Mouse (Mus musculus) neutrophil, adult 65 days (primary cell): ENCODE measurements around the gene Tbcb. TPM values are rescaled to one million over a fixed set of nuclear protein-coding genes. Genes with fewer than 3 reads are reported as not detected.

Experiments used
- total RNA-seq: library from RNA; stranded (reverse); gene quantifications from 2 replicates; pipeline ENCODE4 v1.2.4, GENCODE M21; 2023

The Tbcb gene
- 35.3 and 41.6 TPM in 2 replicates for total RNA-seq

DNA sequence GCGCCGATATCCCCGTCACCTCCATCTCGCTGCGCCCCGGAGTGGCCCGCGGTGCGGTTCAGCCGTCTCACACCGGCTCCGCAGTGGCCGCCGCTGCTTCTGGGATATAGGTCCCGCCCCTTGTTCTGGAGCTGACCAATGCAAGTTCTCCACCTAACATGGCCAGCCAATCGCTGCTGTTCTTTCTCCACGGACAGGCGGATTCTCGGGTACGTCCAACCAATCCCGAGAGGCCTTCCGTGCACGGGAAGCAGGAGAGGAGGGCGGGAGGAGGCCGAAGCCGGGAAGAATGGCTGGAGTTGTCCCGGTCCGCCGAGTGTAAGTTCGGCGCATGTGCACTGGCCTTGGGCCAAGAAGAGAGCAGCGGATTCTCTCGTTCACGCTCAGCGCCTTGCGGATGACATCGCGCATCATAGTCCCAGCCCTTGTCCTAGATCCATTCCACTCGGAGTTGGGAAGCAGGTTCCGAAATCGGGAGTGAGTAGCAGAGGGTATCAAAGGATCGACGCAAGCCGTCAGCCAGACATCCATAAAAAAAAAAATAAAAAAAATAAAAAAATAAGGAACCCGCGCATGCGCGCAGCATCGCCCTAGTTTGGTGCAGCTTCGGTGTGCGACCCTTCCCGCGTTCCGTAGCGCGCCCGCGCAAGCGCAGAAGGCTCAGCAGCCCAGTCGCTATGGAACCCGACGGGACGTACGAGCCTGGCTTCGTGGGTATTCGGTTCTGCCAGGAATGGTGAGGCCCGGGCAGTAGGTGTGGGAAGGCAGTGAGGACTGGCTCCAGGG lies at the start of gene Tbcb, which contains the start of gene Polr2i:
TSS of gene Tbcb (minus strand) at position 604 of the 786 bp plus-strand sequence.
TSS of gene Polr2i (plus strand) at position 280 of the 786 bp plus-strand sequence.

DNA sequence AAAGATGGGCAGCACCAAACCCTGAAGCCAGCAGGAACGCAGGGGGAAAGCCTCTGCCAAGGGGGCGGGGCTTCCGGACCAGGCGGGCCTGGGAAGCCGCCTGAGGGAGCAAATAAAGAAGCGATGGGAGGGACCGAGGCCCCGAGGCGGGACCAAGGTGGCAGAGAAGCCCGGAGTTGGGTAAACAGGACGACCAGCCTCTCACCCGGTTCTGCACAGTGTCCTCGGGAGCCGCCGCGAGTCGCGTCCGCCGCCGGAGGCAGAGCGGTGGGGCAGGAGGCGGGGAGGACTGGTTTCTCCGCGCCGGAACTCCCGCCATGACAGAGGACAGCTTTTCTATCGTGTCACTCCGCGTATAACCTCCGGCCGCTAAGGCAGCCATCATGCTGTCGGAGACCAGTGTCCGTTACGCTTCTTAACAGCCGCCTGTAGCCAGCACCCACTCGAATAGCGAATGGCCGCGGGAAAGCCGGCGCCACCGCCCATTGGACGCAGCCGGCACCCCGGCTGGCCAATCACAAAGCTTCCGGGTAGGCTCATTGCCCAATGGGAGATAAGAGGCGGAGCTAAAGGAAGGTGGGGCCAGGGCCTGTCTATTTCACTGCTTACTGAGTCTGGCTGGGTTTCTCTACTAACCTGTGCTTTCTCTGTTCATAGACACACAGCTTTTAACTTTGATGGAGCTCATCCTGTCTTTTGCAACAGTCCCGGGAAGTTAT lies 48.0 kb upstream of the Tbcb start, which contains the start of the genes Thap8 and Wdr62:
TSS of gene Thap8 (plus strand) at position 144 of the 719 bp plus-strand sequence.
TSS of gene Wdr62 (minus strand) at position 469 of the 719 bp plus-strand sequence.

GRCm38 (mm10) chr7:30235625-30236024 lies 3.6 kb upstream of the Tbcb start, which contains the start of gene Ovol3:
Ovol3 (minus strand) TSS chr7:30235725.

DNA sequence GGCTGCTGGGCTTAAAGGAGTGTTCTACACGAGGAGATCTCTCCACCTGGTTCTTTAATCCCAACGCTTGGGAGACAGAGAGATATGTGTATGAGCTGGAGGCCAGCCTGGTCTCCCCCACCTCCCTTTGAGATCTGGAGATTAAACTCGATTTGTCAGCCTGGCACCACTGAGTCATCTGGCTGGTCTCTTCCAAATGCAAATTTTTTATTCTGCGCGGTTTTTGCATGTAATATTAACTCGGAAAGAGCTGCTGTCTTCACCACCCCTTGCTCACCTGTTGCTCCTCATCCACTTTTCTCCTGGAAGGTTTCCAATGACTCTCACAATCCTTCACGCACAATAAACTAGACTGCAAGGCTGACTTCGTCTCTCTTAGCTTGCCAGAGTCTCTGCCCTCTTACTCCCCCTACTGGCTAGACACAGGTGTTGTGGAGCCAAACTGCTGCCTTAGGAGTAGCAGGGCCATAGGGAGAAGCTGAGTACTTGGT lies 33.5 kb downstream of the Tbcb start, which contains the start of gene Capns1:
TSS of gene Capns1 (minus strand) at position 331 of the 491 bp plus-strand sequence.

GRCm38 (mm10) chr7:30183879-30184289 lies 48.2 kb downstream of the Tbcb start, which contains the start of gene Cox7a1:
Cox7a1 (plus strand) TSS chr7:30184144.

Other genes starting within 250 kb of the Tbcb start
- gene Zfp568, start 248.3 kb downstream of the Tbcb start, total RNA-seq = 14.7 and 22.5 TPM in 2 replicates
- 0.22 and 0.25 TPM in 2 replicates for gene Zfp14, start 180.9 kb downstream of the Tbcb start, total RNA-seq
- gene Zfp82, start 159.4 kb downstream of the Tbcb start, total RNA-seq = 0.14 TPM in 1 of 2 replicates, not detected in the other
- gene Gm26920, start 141.9 kb downstream of the Tbcb start, total RNA-seq = not detected in 2 replicates
- gene Zfp566, start 141.7 kb downstream of the Tbcb start, total RNA-seq = 0.28 and 0.52 TPM in 2 replicates
- gene Zfp260, start 137.5 kb downstream of the Tbcb start, total RNA-seq = 3.6 and 4.7 TPM in 2 replicates
- gene Zfp382, start 110.3 kb downstream of the Tbcb start, total RNA-seq = 8.6 and 15.5 TPM in 2 replicates
- 12.9 and 13.6 TPM in 2 replicates for gene Zfp146, start 62.5 kb downstream of the Tbcb start, total RNA-seq
- gene Cox7a1, start 48.1 kb downstream of the Tbcb start, total RNA-seq = 2.1 TPM in 1 of 2 replicates, not detected in the other
- 210 and 217 TPM in 2 replicates for gene Capns1, start 33.5 kb downstream of the Tbcb start, total RNA-seq
- gene Polr2i, start 324 bp downstream of the Tbcb start, total RNA-seq = 13.6 and 20.7 TPM in 2 replicates
- not detected in 2 replicates for gene Ovol3, start 3.5 kb upstream of the Tbcb start, total RNA-seq
- 0.50 TPM in 1 of 2 replicates, not detected in the other for gene Thap8, start 47.8 kb upstream of the Tbcb start, total RNA-seq
- 16.4 and 19.5 TPM in 2 replicates for gene Wdr62, start 48.1 kb upstream of the Tbcb start, total RNA-seq
- not detected in 2 replicates for gene Clip3, start 59.5 kb upstream of the Tbcb start, total RNA-seq
- gene Alkbh6, start 76.4 kb upstream of the Tbcb start, total RNA-seq = 12.1 and 19.6 TPM in 2 replicates
- 0.73 TPM in 1 of 2 replicates, not detected in the other for gene Syne4, start 82.5 kb upstream of the Tbcb start, total RNA-seq
- gene E130208F15Rik, start 89.5 kb upstream of the Tbcb start, total RNA-seq = 0.29 TPM in 1 of 2 replicates, not detected in the other
- 1.9 and 3.6 TPM in 2 replicates for gene Sdhaf1, start 91.6 kb upstream of the Tbcb start, total RNA-seq
- not detected in 2 replicates for gene Lrfn3, start 130.5 kb upstream of the Tbcb start, total RNA-seq
- gene Tyrobp, start 181.5 kb upstream of the Tbcb start, total RNA-seq = 2,000 and 2,325 TPM in 2 replicates
- 115 and 126 TPM in 2 replicates for gene Hcst, start 187.6 kb upstream of the Tbcb start, total RNA-seq
- gene Nfkbid, start 189.5 kb upstream of the Tbcb start, total RNA-seq = 82.7 and 113 TPM in 2 replicates
- 0.25 TPM in 1 of 2 replicates, not detected in the other for gene Aplp1, start 213.3 kb upstream of the Tbcb start, total RNA-seq
- not detected in 2 replicates for gene Kirrel2, start 225.4 kb upstream of the Tbcb start, total RNA-seq
- not detected in 2 replicates for gene Nphs1, start 226.0 kb upstream of the Tbcb start, total RNA-seq